Mouse (Mus musculus) brown adipose tissue, adult 24 weeks (tissue): ENCODE results near the gene Babam1. TPM values are rescaled to one million over a fixed set of nuclear protein-coding genes. Genes with fewer than 3 reads are reported as not detected.

Experiments
- H3K27ac ChIP-seq: fragments of 200-500 bp; replicated peaks from 2 replicates; pipeline ENCODE4 v1.5.1; 2012; ENCODE audit warnings: low read depth, mild to moderate bottlenecking, low read length
- H3K4me1 ChIP-seq: fragments of 200-500 bp; 2 replicates; pipeline ENCODE4 v1.6.1; 2012; ENCODE audit warnings: low read length, mixed read lengths; ENCODE audit not compliant: control insufficient read depth, insufficient read depth, insufficient read length
- H3K4me3 ChIP-seq: fragments of 200-500 bp; 2 replicates; pipeline ENCODE4 v1.5.1; 2012; ENCODE audit warnings: low read depth, mild to moderate bottlenecking, low read length, moderate library complexity; ENCODE audit not compliant: insufficient read depth
- polyA plus RNA-seq: library from polyadenylated mRNA; stranded (reverse); fragments of >200 nt; gene quantifications from 2 replicates; pipeline ENCODE4 v1.2.4, GENCODE M21; 2012; ENCODE audit not compliant: missing spikeins, insufficient read depth, insufficient read length

Babam1 gene
- polyA plus RNA-seq, result 78.3 and 79.0 TPM in 2 replicates

- Histone ChIP-seq H3K27ac (peak within 1 kb of the TSS; percentile 97), H3K4me3 (peak within 1 kb of the TSS; percentile 78), H3K4me1 (peaks cover 8% of the 10 kb centered on the region)
Measured at GRCm38 (mm10) chr8:71396639-71397305, at the start of gene Babam1. Gene Babam1 (plus strand): TSS chr8:71396861.

- H3K4me3 ChIP-seq, result no peak overlapping the region
- H3K4me1 ChIP-seq, result no peaks in the 10 kb centered on the region
- no peak overlapping the region for H3K27ac ChIP-seq
Measured at GRCm38 (mm10) chr8:71351117-71351516, 45.5 kb upstream of the Babam1 start.

- H3K4me3 ChIP-seq, result no peak overlapping the region
- H3K4me1 ChIP-seq, result no peaks in the 10 kb centered on the region
- no peak overlapping the region for H3K27ac ChIP-seq
Measured at GRCm38 (mm10) chr8:71351520-71351919, 45.1 kb upstream of the Babam1 start.

- Histone ChIP-seq H3K4me1 (no peaks in the 10 kb centered on the region), H3K27ac (no peak overlapping the region), H3K4me3 (no peak overlapping the region)
Measured at GRCm38 (mm10) chr8:71358026-71358425, 38.6 kb upstream of the Babam1 start.

- Histone ChIP-seq H3K27ac (peak within 1 kb of the TSS; percentile 98), H3K4me3 (peak within 1 kb of the TSS; percentile 78), H3K4me1 (peaks cover 3% of the 10 kb centered on the region; the same call in 1 of the 2 replicates)
Measured at GRCm38 (mm10) chr8:71366771-71367528, 29.7 kb upstream of the Babam1 start, which contains the start of gene Use1. Gene Use1 (plus strand): TSS chr8:71366848.

- H3K4me1 ChIP-seq, result peaks cover 3% of the 10 kb centered on the region; the same call in 1 of the 2 replicates
- H3K27ac ChIP-seq, result peak overlapping the region; percentile 70
- peak overlapping the region; percentile 78 for H3K4me3 ChIP-seq
Measured at GRCm38 (mm10) chr8:71367529-71368176, 29.0 kb upstream of the Babam1 start.

GRCm38 (mm10) chr8:71368366-71368765 lies 28.3 kb upstream of the Babam1 start:
- peak overlapping the region; percentile 70; the same call in 1 of the 2 replicates for H3K27ac ChIP-seq
- no peak overlapping the region for H3K4me3 ChIP-seq
- peaks cover 3% of the 10 kb centered on the region; the same call in 1 of the 2 replicates for H3K4me1 ChIP-seq

GRCm38 (mm10) chr8:71369040-71369718 lies 27.5 kb upstream of the Babam1 start:
- H3K4me1 ChIP-seq, result peaks cover 3% of the 10 kb centered on the region; the same call in 1 of the 2 replicates
- no peak overlapping the region for H3K27ac ChIP-seq
- H3K4me3 ChIP-seq, result no peak overlapping the region

- Histone ChIP-seq H3K27ac (peak overlapping the region; percentile 63; the same call in 1 of the 2 replicates), H3K4me1 (peaks cover 8% of the 10 kb centered on the region; the same call in 1 of the 2 replicates), H3K4me3 (0 out of 2 replicates have a peak overlapping the region, but pooled peaks have one; percentile 11)
Measured at GRCm38 (mm10) chr8:71370711-71371235, 25.9 kb upstream of the Babam1 start.

- Histone ChIP-seq H3K27ac (peak within 1 kb of the TSS; percentile 98), H3K4me3 (peak within 1 kb of the TSS; percentile 96), H3K4me1 (peaks cover 8% of the 10 kb centered on the region; the same call in 1 of the 2 replicates)
Measured at GRCm38 (mm10) chr8:71371236-71371848, 25.3 kb upstream of the Babam1 start, which contains the start of gene Ocel1. Gene Ocel1 (plus strand): TSS chr8:71371298.

- Histone ChIP-seq H3K27ac (no peak overlapping the region), H3K4me3 (no peak overlapping the region), H3K4me1 (peaks cover 8% of the 10 kb centered on the region; the same call in 1 of the 2 replicates)
Measured at GRCm38 (mm10) chr8:71372427-71372826, 24.2 kb upstream of the Babam1 start.

- no peak overlapping the region for H3K27ac ChIP-seq
- H3K4me1 ChIP-seq, result peaks cover 6% of the 10 kb centered on the region; the same call in 1 of the 2 replicates
- H3K4me3 ChIP-seq, result no peak overlapping the region
Measured at GRCm38 (mm10) chr8:71373000-71373399, 23.7 kb upstream of the Babam1 start.

- Histone ChIP-seq H3K27ac (no peak overlapping the region), H3K4me3 (no peak overlapping the region), H3K4me1 (peaks cover 17% of the 10 kb centered on the region)
Measured at GRCm38 (mm10) chr8:71374616-71375206, 21.9 kb upstream of the Babam1 start.
